Mouse (Mus musculus): ENCODE measurements around the gene Sparc. TPM values are rescaled to one million over a fixed set of nuclear protein-coding genes. Genes with fewer than 3 reads are reported as not detected.
A peak's percentile ranks its signal among the peaks of the same experiment; 100 is the strongest.
"Not testable (repeated sequence)": the region's sequence is repeated elsewhere in the genome, so short reads cannot be mapped to it uniquely, and the experiment has no call there.

Gene Sparc
- total RNA-seq, 2 experiments from 2014 or later = 785 to 951 TPM

DNA sequence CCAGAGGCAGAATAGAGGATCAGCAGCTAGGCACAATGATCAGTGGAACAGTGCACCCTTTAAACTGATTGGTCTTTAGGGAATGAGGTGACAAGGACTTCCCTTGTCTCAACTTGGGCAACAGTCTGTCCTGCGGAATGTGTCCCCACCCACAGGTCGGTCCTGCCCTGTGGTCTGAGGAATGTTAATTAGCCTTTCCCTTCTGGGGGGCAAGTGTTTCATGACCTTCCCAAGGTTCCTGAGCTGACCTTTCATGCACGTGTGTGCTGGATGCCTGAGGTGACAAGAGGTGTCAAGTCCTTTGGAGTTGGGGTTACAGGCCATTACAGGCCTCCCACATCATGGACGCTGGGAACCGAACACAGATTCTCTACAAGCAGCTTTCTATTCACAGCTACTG lies 16.7 kb upstream of the Sparc start:
- no peak for DNase-seq (ENCODE audit: low spot score)
- intact Hi-C loops (cut with DNase I) = no loop called here

DNA sequence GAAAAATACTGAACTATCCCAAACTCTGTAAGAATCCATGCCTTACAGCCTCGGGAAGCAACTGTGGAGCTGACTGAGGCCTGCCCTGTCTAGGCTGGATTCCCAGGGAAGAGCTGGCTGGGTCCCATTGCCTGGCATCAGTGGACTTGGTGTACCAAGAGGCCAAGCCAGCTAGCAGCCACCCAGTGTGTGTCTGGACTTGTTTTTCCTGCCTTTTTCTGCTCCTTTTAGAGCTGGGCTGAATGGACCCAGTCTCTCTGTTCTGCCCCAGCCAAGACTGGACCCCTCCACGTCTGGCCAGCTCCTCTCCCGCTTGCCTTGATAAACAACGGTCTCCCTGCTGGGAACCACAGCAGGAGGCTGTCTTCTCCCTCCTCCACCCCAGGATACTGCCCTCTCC lies 15.0 kb upstream of the Sparc start:
- intact Hi-C loops (cut with DNase I) = loop anchor here (1.0 kb wide), 1 partner anchor 15 kb away; no protein-coding TSS in a partner anchor
- DNase-seq (ENCODE audit: low spot score) = no peak

DNA sequence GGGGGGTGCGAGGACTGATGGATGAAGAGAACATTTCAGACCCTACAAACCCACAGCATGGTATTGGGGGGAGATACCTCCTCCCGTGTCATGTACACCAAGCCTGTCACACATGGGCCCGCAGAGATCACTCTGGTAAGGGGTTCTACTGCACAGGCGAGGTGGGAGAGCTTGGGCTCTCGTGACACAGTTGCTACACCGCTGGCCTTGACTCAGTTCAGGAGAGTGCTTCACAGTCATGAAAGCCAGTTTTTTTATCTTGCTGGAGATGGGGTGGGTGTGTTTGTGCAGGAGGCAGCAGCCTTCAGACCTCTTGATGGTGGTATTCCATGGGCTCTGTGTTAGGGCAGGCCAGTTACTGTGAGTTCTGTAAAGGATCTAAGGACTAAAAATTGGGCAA lies 13.1 kb upstream of the Sparc start:
- intact Hi-C loops (cut with DNase I) = no loop called here
- no peak for DNase-seq (ENCODE audit: low spot score)

DNA sequence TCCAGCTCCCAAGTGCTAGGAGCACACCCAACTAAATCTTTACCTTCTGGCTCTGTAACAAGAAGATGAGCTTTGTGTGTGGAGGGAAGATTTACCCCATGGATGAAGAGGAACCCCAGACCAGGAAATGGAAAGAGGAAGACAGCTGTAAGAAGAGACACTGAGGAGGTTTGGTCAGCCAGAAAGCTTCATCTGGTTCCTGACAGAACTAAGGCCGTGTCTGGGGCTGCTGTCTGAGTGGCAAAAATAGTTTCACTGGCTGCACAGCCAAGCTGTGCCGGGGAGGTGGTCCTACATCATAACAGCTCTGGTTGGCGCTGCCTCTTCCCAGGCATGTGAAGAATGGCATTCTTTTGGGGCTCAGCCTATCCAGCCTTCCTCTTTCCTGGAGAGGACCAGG lies 10.0 kb upstream of the Sparc start:
- intact Hi-C loops (cut with DNase I) = no loop called here
- no peak for DNase-seq (ENCODE audit: low spot score)

DNA sequence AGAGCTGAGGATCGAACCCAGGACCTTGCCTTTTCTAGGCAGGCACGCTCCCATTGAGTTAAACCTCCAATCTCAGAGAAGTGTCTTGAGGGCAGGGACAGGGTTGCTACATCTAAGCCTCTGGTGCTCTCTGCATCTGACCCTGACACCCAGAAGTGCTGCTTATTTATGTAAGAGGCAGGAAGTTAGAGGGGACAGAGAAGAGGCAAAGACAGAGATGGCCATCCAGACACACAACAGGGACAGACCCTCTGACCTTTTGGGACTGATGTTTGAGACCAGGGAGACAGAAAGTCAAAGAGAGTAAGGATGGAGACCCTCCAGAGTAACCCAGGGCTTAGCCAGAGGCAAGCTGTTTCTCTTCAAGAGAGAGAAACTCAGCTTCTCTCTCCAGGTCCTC lies 7.0 kb upstream of the Sparc start:
- no peak for DNase-seq (ENCODE audit: low spot score)
- intact Hi-C loops (cut with DNase I) = no loop called here

DNA sequence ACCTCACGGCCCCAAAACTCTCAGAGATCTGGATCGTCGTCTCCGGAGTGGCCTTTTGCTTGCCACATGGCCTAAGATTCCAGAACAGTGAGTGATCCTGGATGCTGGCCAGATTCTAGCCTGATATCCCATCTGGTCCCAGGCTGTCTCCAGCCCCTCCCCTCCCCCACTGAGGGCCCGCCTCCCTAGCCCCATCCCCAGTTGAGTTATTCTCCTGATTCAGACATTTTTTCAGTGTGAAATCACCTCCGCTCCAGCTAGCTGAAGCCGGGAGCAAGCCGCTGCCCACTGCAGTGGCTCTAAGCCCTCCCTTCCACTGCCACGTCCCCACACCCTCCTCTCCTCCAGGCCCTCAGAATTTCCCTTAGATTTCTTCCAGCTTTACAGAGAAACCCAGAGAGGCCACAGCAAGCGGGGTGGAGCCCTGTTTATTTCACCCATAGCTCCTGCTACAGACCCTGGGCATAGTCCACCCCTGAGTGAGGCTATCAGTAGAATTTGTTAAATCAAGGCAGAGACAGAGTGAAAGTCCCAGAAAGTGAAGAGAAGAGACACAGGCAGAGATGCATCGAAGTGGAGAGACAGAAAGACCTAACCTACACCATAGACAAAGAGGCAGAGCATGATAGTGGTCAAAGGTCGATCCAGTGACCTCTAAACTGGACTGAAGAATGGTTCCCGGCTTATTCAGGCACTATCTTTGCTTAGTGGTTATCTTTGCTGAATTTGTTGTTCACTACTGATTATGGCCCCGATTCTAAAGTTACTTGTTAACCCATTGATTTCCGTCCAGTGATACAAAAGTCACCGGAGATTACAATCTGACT lies 5.4 kb upstream of the Sparc start:
- DNase-seq (ENCODE audit: low spot score) = peak; percentile 81
- intact Hi-C loops (cut with DNase I) = no loop called here

DNA sequence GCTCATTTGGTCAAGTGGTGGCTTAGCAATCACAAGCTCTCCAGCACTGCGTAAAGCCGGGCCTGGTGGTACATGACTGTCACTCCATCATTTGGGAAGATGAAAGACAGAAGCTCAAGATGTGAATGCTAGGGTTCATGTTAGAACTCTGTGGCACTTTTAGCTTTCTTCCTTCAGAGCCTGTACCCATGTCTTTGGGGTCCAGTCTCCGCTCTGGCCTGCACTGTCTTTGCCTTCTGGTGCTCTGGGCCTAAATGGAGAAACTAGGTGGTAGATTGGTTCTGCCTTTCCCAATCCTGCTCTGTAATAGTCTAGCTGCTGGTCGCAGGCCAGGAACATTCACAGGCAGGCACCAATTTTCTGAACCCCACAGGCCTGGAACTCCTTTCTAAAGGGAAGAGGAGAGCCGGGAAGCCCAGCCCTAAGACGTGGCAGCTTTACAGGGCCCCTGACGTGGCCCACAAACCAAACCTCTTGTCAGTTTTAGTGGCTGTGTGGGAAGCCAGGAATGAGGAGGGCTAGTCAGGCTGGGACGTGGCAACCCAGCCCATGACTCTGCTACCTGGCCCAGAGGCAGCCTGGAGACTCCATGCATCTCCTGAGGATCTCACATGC lies 1.9 kb upstream of the Sparc start:
- intact Hi-C loops (cut with DNase I) = no loop called here
- no peak for DNase-seq (ENCODE audit: low spot score)

DNA sequence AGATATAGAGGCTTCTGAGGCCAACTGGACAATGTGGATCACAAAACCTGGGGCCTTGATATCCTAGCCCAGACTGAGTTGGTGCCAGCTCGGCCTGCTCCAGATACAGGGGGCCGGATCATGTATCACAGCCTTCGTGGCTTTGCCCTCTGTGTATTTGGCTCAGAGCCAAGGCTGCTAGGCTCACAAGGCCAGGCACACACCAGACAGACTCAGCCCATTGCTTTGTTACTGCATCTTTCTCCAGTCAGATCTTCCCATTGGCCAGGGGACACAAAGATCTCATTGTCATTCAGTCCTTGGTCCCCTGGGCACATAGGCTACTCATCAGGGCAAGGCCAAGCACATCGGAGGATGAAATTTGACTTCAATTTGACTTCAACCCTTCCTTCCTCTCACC lies 773 bp upstream of the Sparc start:
- DNase-seq (ENCODE audit: low spot score) = no peak
- intact Hi-C loops (cut with DNase I) = no loop called here

DNA sequence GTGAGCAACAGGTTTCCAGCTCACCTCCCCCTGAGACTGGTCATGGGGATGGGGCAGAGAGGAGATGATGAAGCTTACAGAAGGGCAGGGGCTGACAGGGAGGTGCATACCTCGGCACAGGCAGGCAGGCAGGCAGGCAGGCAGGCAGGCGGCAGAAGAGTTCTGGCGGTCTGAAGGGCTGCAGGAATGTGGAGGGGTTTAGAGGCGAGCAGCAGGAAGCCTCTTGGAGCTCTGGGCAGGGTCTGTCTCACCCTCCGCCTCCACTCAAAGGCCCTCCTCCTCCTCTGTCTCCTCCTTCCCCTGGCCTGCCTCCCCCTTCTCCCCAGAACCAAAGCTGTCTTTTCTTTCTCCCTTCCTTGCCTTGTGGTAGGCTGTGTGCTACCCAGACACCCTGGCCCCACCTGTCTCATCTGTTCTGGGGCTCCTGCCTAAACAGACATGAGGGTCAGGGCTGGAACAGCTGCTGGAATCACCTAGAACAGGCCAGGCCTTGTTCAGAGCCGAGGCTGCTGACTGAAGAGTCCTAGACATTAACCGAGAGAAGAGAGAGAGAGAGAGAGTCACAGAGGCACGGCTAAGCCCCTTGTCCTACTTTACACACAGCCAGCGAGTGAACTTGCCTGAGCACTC lies 3.2 kb downstream of the Sparc start:
- intact Hi-C loops (cut with DNase I) = loop anchor here (2.0 kb wide), 1 partner anchor 23 kb away; no protein-coding TSS in a partner anchor
- DNase-seq (ENCODE audit: low spot score) = peak; percentile 69

DNA sequence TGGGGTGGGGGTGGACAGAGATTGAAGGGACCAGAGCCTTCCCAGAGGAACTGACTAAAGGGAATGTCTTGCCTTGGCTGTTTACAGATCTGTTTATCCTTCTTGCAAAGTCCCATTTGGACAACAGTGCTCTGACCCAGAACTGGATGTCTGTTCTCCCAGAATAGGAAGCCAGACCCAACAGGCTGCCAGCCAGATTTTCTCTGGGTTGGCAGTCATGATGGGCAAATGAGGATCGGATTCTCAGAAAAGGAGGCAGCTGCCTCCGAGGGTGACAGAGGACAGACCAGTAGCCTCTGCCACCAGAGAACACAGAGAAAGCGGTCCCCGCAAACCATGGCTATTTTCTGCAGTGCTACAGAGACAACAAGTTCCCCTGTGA lies 3.7 kb downstream of the Sparc start:
- intact Hi-C loops (cut with DNase I) = loop anchor here (2.0 kb wide), 1 partner anchor 22 kb away; no protein-coding TSS in a partner anchor
- no peak for DNase-seq (ENCODE audit: low spot score)

DNA sequence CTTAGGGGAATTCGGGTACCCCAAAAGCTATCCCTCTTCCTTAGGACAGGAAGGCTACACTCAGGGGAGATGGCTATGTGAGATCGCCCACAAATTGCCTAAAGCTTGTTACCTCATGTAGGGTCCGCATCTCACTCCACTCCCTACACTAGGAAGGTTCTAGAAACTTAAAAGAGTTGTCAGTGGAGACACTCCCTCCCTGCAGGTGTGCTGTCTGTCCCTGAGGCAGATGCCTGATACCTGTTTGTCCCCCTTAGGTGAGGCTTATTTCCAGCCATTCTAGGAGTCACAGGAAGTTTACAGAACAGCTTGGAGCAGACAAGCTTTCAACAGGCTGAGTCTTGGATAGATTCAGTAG lies 4.3 kb downstream of the Sparc start:
- DNase-seq (ENCODE audit: low spot score) = no peak
- intact Hi-C loops (cut with DNase I) = loop anchor here (2.0 kb wide), 1 partner anchor 22 kb away; no protein-coding TSS in a partner anchor

DNA sequence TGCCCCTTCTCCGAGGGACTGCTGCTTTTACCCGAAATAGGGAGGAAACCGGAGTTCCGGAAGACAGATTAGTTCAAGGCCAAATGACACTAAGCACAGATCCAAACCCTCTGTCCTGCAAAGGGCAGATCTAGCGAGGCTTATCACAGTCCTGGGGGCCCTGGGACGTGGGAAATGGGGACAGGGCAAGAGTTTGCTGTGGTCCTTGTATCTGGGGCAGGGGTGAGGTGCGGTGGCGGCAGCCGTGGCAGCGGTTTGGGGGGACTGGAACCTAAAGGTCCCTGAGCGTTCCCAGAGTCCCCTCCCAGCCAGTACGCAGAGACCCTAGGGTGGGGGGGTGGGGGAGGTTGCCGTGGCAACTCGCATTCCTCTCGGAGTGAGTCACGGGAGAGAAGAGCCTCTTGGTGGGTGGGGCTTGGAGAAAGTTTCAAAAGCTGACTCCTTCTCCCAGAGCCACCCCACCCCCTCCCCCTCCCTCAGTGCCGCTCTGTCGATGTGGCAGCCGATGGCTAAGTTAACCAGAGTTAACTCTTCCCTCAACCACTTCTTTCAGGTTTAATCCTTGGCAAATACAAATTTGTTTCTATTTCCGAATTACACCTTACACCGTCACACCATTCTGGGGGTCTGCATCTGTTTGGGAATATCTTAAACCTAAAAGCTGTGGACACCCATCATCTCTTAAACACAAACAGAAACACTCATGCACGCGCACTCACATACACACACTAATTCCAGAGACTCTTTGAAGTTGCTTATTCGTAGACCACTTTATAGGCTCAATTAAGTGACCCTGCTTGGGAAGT lies 4.9 kb downstream of the Sparc start:
- intact Hi-C loops (cut with DNase I) = loop anchor here (2.0 kb wide), 1 partner anchor 21 kb away; no protein-coding TSS in a partner anchor
- DNase-seq (ENCODE audit: low spot score) = peak; percentile 54

DNA sequence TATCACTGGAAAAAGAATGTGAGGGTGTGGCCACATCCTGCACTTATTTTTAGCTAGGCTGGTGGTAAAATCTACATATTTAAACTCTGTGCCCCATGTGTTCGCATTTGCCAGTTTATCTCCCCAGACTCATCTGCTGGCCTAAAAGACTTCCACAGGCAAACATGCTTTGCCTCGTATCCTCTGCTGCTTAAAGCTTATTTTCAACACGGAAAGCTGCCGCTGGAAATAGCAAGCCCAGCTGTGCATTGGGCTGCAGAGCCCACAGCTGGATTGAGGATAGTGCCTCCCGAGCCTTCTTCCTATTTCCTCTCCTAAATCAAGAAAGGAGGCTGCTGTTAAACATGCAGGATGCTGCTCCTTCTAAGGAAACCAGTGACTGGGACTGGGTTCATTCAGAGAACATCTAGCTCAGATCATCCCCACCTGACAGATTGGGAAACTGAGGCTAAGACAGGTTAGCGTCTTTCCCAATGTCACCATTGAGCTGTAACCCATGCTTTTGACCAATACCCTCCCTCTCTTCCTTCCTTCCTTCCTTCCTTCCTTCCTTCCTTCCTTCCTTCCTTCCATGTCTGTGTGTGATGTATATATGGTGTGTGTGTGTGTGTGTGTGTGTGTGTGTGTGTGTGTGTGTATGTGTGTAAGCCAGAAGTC lies 6.2 kb downstream of the Sparc start:
- no peak for DNase-seq (ENCODE audit: low spot score)
- intact Hi-C loops (cut with DNase I) = no loop called here

DNA sequence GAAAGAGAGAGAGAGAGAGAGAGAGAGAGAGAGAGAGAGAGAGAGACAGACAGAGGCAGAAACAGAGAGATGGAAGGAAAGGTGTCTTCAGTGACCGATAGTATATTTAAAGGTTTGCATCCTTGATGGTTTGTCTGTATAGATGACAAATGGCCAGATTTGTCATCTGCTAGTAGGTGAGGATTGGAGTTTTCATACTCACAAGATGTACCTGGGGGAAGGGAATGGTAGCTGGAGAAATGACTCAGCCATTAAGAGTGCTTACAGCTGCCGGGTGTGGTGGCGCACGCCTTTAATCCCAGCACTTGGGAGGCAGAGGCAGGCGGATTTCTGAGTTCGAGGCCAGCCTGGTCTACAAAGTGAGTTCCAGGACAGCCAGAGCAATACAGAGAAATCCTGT lies 7.3 kb downstream of the Sparc start:
- intact Hi-C loops (cut with DNase I); DNase-seq (ENCODE audit: low spot score): not testable (repeated sequence)

DNA sequence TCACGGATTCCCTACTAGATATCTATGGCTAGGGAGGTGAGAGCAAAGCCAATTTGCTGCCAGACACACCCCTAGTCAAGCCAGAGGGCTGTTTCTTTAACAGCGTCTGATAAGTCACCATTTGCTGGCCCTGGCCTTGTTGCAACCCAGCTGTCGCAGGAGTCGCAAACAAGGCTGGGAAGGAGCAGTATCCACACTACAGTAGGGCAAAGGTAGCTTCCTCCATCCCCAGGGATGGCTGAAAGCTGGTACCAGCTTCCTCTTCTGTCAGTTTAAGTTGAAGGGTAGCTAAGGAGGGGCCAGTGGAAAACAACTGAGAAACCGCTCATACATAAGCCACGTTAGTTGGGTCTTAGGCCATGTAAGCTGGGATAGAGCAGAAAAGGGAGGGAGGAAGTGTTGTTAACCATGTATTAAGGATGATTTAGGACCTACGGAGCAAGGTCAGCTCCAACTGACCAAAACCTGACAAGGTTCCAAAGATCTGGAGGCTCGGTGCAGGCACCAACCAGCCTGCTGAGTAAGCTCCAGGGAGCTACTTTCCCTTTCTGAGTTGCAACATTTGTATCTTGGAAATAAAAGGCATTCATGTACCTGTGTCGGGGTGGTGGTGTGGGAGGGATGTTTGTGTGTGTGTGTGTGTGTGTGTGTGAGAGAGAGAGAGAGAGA lies 7.8 kb downstream of the Sparc start:
- DNase-seq (ENCODE audit: low spot score) = no peak
- intact Hi-C loops (cut with DNase I) = no loop called here

DNA sequence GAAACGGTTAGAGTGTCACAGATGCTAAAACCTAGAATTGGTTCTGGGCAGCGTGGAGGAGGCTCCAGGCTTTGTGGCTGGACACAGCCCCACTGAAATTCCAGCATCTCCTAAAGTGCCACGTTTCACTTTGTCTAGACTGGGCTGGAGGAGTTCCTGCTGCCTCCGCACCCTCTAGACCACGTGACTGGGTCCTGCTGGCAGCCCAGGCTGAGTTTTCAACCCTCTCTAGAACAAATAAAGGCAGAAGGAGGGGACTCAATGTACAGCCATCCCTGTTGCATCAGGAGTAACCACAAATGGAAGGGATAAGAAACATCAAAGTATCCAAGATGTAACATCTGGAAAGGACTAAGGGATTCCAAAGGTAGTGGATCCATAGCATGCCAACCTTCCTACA lies 8.7 kb downstream of the Sparc start:
- intact Hi-C loops (cut with DNase I) = no loop called here
- peak; percentile 66 for DNase-seq (ENCODE audit: low spot score)

DNA sequence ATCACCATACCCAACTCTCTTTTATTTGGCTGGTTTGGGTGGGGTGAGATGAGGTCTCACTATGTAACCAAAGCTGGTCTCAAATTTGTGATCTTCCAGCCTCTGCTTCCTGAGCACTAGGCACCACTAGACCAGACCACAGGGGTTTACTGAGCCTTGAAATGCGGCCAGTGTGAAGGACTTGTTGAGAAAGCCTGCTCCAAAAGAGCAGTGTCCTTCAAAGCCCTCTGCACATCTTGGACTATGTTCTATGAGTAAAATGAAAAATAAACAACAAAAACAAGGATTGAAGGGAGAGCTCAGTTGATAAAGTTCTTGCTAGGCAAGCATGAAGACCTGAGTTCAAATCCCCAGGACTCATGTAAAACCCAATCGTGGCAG lies 9.6 kb downstream of the Sparc start:
- intact Hi-C loops (cut with DNase I) = no loop called here
- DNase-seq (ENCODE audit: low spot score) = no peak

DNA sequence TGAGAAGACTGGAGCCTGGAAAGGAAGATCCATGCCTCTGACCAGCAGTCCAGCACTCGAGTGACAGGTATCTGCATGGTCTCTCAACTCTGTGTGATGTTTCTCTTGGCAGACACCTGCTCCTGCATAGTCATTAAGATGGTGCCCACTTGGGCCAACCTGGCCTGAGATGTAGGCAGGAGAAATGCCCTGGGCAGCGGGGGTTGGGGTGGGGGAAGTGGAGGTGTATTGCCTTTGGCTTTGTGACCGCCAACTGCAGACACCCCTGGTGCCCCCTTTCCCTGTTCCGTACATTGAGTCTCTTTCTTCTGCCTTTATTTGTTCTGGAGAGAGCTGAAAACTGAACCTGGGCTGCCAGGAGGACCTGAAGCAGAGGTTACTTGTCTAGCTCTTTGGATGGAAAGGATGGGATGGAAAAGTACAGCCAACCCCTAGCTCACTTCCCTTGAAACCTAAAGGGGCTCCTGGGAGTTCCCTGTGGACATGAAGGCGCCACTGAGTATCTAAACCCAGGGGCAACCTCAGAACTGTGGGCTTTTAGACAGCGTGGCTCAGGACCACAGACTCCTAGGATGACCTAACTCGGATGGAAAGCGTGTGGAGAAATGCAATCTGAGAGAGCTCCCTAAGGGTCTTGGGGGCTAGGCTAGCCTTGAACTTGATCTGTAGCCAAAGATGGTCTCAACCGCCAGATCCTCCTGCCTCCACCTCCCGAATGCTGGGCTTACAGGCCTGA lies 10.1 kb downstream of the Sparc start:
- no peak for DNase-seq (ENCODE audit: low spot score)
- intact Hi-C loops (cut with DNase I) = no loop called here

DNA sequence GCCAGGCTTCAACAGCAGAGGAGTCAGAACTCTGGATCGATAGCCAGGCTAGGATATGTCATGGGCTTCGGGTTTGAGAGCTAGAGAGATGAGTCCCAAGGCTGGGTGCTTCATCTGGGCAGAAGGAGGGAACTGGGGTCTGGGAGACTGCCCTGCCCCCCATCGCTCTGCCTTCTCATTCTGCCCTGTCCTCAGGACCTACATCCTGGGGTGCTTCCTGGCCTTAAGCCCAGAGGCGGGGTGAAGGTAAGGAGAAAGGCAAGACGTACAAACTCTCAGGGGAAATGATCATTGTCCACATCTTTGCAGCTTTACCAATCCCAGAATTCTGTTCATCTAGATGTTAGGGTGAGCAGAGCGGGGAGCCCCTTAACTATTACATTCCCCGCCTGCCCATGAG lies 10.9 kb downstream of the Sparc start:
- DNase-seq (ENCODE audit: low spot score) = no peak
- intact Hi-C loops (cut with DNase I) = no loop called here

Measured in heart, postnatal 25 days (tissue).